Mouse (Mus musculus): ENCODE measurements around the gene Magi2.

Magi2 gene

DNA sequence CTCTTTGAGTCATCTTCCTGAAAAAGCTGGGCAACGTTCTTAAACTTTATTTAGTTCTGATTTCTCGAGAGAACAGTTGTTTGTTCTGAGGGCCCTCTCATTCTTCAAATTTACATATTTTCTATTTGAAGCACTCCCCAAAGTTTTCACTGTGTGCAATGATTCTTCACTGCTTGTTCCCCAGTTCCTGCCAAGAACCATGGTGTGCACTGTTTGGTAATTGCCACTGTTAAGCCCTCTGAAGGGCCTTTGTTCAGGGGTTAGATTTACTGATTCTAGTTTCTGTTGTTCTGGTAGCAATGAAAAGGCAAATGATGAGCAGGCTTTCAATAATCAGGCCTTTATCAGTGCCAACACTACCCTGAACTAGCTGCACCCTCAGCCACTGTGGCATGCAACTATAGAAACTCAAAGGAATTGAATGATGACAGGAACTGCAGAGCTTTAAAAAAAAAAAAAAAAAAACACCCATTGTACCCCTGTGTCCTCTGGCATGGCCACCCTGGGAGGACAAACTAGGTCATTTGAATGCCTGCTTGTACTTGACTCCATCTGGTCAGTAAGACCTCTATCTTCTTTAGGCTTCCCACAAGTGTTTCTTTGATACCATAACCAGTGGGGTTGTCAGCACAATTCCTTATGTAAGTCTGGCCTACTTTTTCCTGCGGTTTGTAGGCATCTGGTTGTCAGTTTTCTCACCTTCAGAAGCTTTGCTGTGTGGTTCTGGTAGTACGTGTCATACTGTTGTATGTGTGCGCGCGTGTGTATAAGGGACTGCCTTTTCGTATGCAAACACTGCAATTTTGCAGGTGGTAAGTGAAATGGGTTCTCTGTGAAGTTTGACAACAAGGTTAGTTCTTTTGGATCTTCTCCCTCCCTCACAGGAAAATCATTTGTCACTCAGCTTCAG, 1076.5 kb downstream of the Magi2 start:
- peak; percentile 43; the same call in 1 of the 2 replicates for ATAC-seq (ENCODE audit: insufficient number of reproducible peaks, low FRiP score, low TSS enrichment)

DNA sequence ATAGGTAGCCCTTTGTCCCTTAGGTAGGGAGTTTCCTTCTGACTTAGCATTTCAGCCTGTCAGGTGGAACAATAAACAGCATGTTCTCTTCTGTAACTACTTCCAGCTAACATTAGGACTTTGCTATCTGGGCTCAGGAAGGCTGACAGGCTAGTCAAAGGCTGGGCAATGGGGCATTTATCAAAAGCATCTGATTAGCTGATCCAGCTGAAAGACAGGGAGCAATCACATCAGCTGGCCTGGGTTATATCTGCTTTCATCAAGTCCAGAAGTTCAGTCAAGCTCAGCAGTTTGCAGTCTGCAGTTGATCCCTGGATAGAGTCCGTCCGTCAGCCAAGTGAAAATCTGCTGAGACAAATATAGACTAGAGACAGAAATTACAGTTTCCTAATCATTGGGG, 1094.1 kb downstream of the Magi2 start:
- no peak for ATAC-seq (ENCODE audit: insufficient number of reproducible peaks, low FRiP score, low TSS enrichment)

DNA sequence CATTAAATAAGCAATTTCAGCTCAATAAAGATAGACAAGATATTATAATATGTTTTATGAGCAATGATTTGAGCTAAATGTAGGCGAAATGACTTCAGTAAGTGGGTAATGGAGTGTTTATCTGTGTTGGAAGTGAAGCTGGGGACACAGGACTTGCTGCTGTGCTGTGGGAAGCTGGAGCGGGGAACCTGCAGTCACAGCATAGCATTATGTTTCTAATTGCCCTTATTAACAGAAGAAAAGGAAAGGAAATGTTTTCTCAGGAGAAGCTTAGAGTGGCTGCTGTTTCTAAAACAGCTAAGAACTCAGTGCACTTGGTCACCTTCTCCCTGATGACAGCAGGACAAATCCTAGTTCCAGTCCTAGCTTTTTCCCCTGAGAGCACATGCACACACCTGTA, 1098.5 kb downstream of the Magi2 start:
- ATAC-seq (ENCODE audit: insufficient number of reproducible peaks, low FRiP score, low TSS enrichment) = no peak

DNA sequence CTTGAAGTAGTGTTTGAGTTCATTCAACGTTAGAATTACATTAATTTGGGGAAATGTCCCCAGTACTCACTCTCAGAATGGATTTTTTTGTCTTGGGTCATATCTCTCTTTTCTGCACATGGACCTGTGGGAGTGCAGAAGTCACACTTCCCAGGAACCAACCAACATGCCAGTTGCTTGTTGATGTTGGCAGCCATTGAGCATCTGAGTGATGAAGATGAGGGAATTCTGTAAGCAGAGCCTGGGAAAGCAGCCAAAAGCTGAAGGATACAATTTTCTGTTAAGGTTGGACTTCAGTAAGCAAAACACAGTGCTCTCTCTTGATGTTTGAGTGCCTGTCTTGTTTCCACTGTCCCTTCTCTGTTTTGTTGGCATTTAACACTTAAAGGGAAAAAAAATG, 1102.1 kb downstream of the Magi2 start:
- no peak for ATAC-seq (ENCODE audit: insufficient number of reproducible peaks, low FRiP score, low TSS enrichment)

DNA sequence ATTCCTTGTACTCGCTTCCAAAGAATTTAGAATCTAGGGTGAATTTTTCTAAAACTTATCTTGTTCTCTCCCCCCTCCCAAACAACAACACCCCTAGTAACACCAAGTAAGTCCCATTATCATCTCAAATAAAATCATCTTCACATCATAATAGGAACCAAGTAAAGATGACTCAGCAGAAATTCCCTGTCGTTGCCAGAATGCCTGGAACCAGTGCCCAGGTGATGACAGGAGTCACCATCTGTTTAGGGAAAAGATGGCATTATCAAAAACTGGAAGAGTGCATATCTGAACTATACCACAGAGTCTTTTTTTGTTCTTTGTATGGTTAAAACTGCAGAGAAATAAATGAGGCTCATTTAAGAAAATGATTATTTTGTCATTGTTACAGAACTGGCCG, 1103.2 kb downstream of the Magi2 start:
- ATAC-seq (ENCODE audit: insufficient number of reproducible peaks, low FRiP score, low TSS enrichment) = peak; percentile 90

DNA sequence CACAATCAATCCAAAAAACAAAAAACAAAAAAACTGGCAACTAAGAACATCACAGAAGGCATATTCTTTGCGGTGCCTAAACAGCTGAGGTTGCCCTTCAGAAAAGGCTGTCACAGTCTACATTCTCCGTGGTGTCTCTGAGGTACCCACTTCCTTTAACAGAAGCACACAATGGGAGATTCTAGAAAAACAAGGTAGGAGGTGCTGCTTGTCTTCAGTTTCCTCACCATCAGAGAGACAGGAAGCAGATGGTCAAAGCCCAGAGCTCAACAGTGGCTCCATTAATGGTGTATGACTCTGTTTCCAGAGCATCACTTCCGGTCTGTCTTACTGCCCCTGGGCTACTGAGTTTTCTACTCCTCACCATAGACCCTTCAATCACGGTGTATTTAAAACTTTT, 1105.7 kb downstream of the Magi2 start:
- no peak for ATAC-seq (ENCODE audit: insufficient number of reproducible peaks, low FRiP score, low TSS enrichment)

DNA sequence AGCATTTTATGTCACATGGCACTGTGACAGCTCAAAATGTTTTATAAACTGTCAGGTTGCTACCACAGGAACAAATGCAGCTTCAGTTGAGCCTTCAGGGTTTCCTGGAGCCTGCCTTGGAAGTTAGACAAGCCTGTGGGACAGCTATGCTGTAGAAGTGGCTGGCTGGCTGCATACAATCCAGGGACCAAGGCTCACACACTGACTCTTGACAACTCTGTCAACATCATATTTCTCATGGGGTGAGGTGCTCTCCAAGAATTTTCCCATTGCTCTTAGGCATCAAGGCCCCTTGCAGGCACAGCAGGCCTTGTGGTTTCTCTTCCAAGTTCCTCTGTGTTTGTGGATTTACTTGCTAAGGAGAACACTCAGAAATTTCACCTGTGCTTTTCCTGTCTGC, 1107.7 kb downstream of the Magi2 start:
- ATAC-seq (ENCODE audit: insufficient number of reproducible peaks, low FRiP score, low TSS enrichment) = no peak

DNA sequence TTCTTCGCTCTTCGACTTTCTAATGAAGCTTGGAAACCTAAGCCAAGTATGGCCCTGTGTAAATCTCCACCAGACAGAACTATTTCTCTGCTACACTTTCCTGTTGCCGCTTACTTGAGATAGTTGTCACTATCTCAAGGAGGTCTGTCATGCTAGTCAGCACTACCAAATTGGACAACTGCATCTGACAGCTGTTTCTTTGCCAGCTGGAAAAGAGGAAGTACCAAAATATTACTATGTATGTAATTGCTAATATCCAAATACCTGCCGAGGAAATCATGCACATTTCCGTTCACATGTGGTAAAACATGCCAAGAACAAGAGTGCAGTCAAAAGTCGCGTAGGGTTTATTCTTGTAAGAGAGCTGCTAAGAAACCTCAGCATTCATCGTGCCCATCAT, 1126.1 kb downstream of the Magi2 start:
- no peak for ATAC-seq (ENCODE audit: insufficient number of reproducible peaks, low FRiP score, low TSS enrichment)

DNA sequence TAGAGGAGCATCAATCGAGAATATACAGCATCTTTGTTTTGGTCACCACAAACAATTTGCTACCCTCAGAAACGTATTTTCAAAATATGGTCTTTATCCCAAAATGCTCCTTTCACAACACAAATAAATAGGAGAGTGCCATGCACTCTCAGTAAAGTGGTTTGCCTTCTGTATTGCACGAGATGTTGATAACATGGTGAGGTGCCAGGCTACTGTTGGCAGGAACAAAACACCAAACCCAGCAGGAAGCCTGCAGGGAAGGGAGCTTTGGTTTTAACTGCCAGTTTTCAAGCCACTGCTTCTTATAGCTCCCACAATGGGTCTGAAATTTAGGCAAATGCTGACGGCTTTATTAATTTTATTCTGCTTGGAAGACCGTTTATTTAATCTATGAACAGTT, 1131.6 kb downstream of the Magi2 start:
- ATAC-seq (ENCODE audit: insufficient number of reproducible peaks, low FRiP score, low TSS enrichment) = peak; percentile 89

DNA sequence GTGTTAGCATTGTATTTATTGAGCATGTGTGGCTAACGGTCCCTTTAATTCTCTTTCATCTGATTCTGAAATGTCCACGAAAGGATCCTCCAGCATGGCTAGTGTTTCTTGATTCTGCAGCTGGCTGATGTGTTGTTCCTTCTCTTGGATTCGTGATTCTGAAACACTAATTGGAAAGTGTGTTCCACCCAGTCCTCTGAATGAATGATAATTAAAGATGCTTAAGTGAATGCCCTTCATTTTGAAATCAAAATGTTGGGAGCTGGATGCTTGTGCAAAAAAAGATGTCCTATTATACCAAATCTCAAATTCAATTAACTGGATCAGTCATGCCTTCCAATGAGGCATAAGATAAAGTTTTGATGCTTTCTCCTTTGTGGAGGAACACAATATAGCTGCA, 1132.2 kb downstream of the Magi2 start:
- no peak for ATAC-seq (ENCODE audit: insufficient number of reproducible peaks, low FRiP score, low TSS enrichment)

DNA sequence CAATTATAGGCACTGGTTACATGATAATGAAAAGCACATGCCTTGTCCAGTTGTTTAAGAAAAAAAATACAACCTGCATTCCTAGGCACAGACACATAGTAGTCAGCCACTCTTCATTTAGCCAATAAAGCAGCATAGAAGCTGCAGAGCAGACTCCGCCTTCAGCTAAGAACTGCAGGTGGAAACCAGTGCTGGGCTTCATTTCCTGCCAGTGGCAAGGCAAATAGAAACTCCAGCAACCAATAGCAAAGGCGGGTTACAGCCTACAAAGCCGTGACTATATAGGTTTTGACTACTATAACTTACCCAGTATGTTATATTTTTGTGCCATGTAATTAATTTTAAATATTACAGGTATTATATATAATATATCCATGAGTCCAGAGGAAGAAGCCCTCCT, 1135.3 kb downstream of the Magi2 start:
- no peak for ATAC-seq (ENCODE audit: insufficient number of reproducible peaks, low FRiP score, low TSS enrichment)

DNA sequence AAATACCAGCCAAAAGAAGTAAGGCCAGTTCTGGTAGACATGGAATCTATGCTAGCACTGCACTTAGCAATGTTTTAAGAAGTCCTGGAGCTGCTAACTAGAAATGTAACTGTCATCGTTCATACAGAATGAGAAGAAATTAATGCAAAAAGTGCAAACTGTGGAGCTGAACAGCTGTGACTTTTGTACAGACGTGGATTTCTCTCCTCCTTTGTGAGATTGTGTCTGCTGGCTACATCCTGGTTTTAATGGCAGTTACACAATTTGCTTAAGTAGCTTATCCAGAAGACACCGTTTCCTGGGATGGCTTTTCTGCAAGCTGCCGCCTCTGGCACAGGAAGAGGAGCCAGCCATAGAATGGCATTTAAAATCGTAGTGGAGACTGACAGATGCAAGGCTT, 1136.4 kb downstream of the Magi2 start:
- ATAC-seq (ENCODE audit: insufficient number of reproducible peaks, low FRiP score, low TSS enrichment) = no peak

DNA sequence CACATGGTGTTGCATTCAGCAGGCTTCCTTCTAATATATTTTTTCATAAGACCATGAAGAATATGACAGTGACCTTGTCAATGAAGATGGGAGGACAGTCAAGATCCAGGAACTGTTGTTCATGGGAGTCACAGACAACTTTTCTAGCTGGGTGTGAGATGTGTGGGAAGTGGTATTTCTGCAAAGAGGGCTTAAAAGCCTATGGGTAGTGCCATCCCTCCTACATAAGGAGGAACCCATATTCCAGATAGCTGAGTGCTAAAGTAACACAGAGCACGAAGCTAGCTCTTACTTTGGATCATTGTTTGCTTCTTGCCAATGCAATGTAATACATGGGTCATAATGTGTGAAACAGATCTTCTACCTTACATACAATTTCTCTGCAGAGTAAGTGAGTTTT, 1146.8 kb downstream of the Magi2 start:
- ATAC-seq (ENCODE audit: insufficient number of reproducible peaks, low FRiP score, low TSS enrichment) = no peak

DNA sequence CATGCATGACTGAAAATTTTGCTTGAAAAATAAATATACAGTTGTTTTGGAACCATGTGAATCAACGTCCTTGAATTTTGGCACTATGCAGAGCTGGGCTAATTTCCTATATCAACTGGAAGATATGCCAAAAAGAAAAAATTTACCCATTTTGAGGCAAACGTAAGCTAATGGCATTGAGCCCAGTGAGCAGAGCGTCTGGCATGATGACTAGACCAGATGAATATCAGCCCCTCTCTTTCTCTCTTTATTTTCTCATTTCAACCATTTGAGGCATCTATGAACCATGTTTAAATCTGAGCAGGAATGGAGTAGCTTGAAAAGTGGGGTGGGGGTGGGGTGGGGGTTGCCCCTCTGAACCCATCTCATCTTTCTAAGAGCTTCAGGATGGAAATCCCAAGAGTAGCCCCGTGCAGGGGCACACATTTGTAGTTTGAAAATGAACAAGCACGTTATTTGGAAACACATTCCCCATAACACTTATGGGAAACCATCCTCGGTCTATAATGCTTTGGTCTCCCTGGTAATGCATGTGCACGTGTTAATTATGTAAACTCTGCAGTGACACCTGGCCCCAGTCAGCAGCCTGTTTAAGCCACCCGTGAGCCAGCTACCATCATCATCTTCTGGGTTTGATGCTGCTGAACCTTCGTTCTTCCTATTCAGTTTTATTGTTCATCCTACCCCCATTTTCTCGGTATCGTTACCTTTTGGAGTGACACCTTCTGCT, 1151.4 kb downstream of the Magi2 start:
- ATAC-seq (ENCODE audit: insufficient number of reproducible peaks, low FRiP score, low TSS enrichment) = no peak

DNA sequence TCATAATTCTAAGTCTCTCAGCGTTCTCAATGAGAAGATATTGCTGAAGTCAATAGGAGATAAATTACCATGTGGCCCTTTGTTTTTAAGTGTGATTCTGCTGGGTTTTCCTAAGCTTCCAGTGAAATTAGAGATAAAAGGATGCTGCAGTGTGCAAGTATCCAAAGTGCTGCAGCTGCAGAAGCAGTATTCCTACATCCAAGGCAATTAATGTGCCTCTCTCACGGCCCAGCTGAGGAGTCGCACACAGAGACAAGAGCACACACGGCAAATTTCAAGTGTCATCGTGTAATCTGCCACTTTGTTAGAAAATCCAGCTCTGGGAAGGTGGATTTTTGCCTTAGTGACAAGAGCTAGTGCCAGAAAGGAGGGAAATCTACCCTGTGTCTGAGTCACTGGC, 1177.7 kb downstream of the Magi2 start:
- no peak for ATAC-seq (ENCODE audit: insufficient number of reproducible peaks, low FRiP score, low TSS enrichment)

DNA sequence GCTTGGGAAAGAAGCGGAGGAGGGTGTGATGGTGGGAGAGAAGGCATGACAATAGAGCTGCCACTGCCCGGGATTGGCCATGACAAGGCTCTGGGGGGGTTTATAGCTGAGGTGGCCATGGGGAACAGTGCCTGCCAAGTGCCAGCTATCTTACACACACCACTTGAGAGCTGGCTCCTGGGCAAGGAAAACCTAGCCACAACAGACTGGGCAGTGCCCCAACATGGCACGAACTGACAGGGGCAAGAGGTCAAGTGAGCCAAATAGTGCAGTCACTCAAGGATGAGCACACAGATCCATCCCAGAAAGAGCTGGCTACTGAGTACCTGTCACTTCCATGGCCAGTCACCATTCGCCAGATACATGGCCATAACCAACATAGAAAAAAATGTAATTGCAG, 1179.8 kb downstream of the Magi2 start:
- no peak for ATAC-seq (ENCODE audit: insufficient number of reproducible peaks, low FRiP score, low TSS enrichment)

DNA sequence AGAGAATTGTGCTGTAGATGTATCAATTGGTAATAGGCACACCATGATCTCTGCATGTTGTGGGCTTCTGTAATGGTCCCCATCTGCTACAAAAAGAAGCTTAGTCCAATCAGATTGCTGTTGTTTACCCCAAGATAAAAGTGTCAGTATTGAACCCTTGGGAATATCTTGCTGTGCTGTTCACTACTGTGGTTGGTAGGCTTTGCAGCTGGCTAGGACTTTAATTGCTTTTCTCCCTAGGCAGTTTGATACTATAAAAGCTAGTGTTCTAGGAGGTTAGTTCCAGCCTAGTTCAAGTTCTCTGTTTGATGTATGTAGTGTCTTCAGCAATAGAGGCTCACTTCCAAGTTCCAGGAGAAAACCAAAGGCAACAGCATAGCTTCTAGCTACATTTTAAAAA, 1188.5 kb downstream of the Magi2 start:
- ATAC-seq (ENCODE audit: insufficient number of reproducible peaks, low FRiP score, low TSS enrichment) = no peak

DNA sequence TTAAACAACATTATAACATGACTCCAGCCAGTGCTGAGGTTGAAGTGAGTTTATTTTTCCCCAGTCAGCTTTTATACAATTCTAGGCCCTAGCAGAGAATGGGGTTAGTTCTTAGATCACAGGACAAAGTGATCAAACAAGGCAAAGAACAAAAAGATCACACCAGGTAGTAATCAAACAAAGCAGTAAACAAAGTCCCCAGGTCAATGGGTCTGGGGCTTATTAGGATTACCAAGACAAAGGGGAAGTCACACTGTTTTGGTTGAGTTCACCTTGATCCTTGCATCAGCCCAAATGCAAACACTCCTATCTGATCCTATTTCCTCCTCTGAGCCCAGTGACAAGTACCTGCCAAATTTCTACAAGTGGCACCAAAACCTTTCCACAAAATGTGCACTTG, 1190.5 kb downstream of the Magi2 start:
- no peak for ATAC-seq (ENCODE audit: insufficient number of reproducible peaks, low FRiP score, low TSS enrichment)

DNA sequence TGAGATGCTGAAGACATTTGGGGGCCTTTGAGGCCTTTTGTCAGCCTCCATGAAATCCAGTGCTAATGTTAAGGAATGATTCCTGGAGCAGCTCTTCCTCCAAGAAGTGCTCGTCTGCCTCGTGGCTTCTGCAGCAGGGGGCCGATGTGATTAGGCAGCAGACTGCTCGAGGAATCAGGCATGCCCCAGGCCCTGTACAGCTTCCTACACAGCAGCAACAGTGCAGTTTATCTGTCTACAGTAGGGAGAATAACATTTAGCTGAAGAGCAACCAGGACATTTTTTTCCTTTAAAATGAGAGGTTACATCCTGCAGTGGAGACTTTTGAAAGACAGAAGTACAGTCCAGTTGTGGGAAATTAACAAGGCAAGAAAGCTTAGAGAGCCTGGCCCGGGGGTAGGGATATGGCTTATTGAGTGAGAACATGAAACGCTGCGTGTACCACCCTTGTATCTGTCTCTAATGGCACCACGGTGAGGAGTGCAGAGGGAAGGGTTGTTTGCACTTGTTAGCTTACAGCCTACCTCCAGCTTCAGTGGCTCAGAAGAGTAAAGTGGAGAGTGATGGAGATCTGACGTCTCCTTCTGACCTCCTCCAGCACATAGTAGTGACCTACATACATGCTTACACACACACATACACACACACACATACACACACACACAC, 1205.4 kb downstream of the Magi2 start:
- no peak for ATAC-seq (ENCODE audit: insufficient number of reproducible peaks, low FRiP score, low TSS enrichment)

DNA sequence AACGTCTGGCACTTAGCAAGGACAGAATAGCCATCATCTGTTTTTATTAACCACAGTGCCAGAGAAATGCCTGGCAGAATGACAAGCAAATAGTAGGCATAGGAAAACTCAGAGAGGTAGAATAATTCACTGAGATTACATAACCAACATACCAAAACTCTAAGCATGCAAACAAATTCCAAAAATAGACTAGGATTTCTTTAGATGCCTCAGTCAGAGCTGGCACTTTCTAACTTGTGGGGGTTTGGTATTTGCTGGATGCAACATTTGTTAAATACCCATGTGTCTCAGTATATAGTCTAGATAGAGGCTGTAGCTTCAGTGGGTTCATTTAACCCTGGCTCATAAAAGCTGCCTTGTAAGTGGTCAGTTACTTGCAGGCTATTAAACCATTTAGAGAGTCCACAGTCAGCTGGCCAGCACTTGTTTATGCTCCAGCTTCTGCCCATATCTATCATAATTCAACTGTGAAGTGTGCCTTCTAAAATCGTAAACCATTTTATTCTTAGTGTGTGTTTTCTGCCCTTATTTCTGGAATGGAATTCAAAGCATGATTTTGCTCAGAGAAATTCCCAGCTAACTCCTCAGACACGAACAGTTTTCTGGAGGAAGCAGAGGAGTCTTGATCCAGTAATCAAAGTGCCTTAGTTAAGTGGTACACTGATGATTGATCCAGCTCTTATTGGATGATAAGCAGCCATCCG, 1219.8 kb downstream of the Magi2 start:
- peak; percentile 52; the same call in 1 of the 2 replicates for ATAC-seq (ENCODE audit: insufficient number of reproducible peaks, low FRiP score, low TSS enrichment)

DNA sequence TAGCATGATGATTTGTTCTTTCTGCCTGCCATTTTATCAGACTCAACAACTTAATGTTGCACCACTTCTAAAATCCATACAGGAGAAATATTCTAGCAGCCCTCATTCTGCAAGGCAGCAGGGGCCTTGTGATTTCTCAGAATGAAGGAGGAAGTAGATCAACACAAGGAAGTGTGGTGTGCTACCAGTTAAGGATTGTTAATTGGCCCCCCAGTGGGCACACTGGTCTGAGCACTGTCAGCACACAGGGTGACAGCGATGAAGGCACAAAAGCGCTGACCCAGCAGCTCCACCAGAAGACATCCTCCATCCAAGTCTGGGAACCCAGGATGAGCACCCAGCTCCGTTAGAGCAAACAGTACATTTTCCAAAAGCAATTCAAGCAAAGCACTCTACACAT, 1229.3 kb downstream of the Magi2 start:
- ATAC-seq (ENCODE audit: insufficient number of reproducible peaks, low FRiP score, low TSS enrichment) = no peak
